Mouse (Mus musculus) cerebellum, postnatal 10 days (tissue): ENCODE results near the gene Krt79.
A peak's percentile ranks its signal among the peaks of the same experiment; 100 is the strongest.

Experiments
- DNase-seq, 2 experiments: peaks; one replicate each; pipeline ENCODE4 v3.0.0; 2021; ENCODE audit warnings: mixed read lengths in 2 of 2

Krt79 gene

GRCm38 (mm10) chr15:101940274-101940829 is at the start of gene Krt79:
Gene Krt79 (minus strand): TSS chr15:101940324.
- DNase-seq = no peak

- DNase-seq = no peak
Measured at GRCm38 (mm10) chr15:101988714-101989113, 48.6 kb upstream of the Krt79 start.

- DNase-seq = peak; percentile 92 to 95
Measured at GRCm38 (mm10) chr15:101988119-101988518, 48.0 kb upstream of the Krt79 start.

- DNase-seq = no peak
Measured at GRCm38 (mm10) chr15:101984746-101985145, 44.6 kb upstream of the Krt79 start.

GRCm38 (mm10) chr15:101983949-101984601 is 44.0 kb upstream of the Krt79 start:
- DNase-seq = peak; percentile 96 to 99

- no peak for DNase-seq
Measured at GRCm38 (mm10) chr15:101983315-101983948, 43.3 kb upstream of the Krt79 start.

- peak; percentile 27 to 41 for DNase-seq
Measured at GRCm38 (mm10) chr15:101980849-101981248, 40.7 kb upstream of the Krt79 start.

- peak; percentile 64 to 76 for DNase-seq
Measured at GRCm38 (mm10) chr15:101977043-101977726, 37.1 kb upstream of the Krt79 start.

GRCm38 (mm10) chr15:101976641-101977040 is 36.5 kb upstream of the Krt79 start:
- no peak for DNase-seq

GRCm38 (mm10) chr15:101976023-101976422 is 35.9 kb upstream of the Krt79 start:
- DNase-seq = no peak

GRCm38 (mm10) chr15:101974083-101974845 is 34.1 kb upstream of the Krt79 start:
- DNase-seq = peak in 1 of 2 experiments; percentile 19

- peak; percentile 97 to 99 for DNase-seq
Measured at GRCm38 (mm10) chr15:101973414-101974077, 33.4 kb upstream of the Krt79 start.

GRCm38 (mm10) chr15:101970536-101970935 is 30.4 kb upstream of the Krt79 start:
- peak; percentile 82 to 86 for DNase-seq

- DNase-seq = no peak
Measured at GRCm38 (mm10) chr15:101966808-101967207, 26.7 kb upstream of the Krt79 start.

- DNase-seq = no peak
Measured at GRCm38 (mm10) chr15:101958891-101959290, 18.8 kb upstream of the Krt79 start.

- DNase-seq = no peak
Measured at GRCm38 (mm10) chr15:101954187-101954586, 14.1 kb upstream of the Krt79 start, which contains the start of gene Krt78. Gene Krt78 (minus strand): TSS chr15:101954287.

GRCm38 (mm10) chr15:101952733-101953474 is 12.8 kb upstream of the Krt79 start:
- DNase-seq = no peak

- DNase-seq = no peak
Measured at GRCm38 (mm10) chr15:101945430-101945829, 5.3 kb upstream of the Krt79 start.

GRCm38 (mm10) chr15:101941948-101942347 is 1.8 kb upstream of the Krt79 start:
- DNase-seq = peak; percentile 14 to 20

GRCm38 (mm10) chr15:101938600-101939308 is 1.4 kb downstream of the Krt79 start:
- no peak for DNase-seq

GRCm38 (mm10) chr15:101933024-101933423 is 7.1 kb downstream of the Krt79 start:
- no peak for DNase-seq
